Mouse (Mus musculus): ENCODE measurements at regions not wholly inside any gene's neighbourhood (a gene's known extent, or its start where the extent isn't known, plus 50 kb on each side); places are given as distances from the start of the nearest gene placed in this dataset.

DNA sequence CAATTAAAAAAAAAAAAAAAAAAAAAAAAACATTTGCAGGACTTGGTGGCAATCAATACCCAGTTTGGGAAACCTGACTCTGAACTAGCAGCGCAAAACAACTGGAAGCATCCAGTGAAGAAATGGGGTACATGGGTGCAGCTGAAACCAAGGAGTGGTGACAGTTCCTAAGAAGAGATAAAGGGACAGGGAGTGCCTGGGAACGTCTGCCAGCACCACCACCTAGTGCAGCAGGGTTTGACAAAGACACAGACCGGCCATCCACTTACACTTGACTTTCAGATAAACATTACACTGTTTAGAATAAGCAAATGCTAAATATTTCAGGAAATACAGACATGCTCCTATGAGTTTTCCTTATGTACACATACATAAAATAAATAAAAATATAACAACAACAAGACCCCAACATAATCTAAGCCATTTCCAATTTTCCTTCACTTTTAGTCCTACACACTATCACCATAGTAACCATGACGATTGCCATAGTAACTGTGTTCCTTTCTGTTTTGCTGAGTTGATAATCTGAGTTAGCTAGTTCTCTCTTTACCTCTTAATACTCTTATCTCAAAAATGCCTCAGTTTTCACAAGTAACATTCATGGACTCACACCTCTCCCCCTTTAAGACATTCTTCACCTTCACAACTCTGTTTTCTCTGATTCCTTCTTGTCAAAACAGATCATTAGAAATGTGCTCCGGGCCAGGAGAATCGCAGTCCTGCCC is 80.3 kb downstream of the Ackr3 start:
- peaks cover 4% of the 10 kb centered on the region for H3K9me3 ChIP-seq (ENCODE audit: control insufficient read depth, low read length)
- H3K36me3 ChIP-seq (ENCODE audit: control insufficient read depth): no peaks in the 10 kb centered on the region; the same call in 1 of the 2 replicates
- H3K4me3 ChIP-seq (replicated peaks): no peak overlapping the region
- peaks cover 92% of the 10 kb centered on the region for H3K4me1 ChIP-seq (ENCODE audit: control insufficient read depth)
- peaks cover 7% of the 10 kb centered on the region for H3K27me3 ChIP-seq (ENCODE audit: control insufficient read depth)
- no peak for TF ChIP-seq GATA1 (IDR thresholded peaks at IDR 0.05; ENCODE audit: low read length)
- TF ChIP-seq TAL1 (IDR thresholded peaks at IDR 0.05; ENCODE audit: low read length): no peak

- H3K9me3 ChIP-seq (ENCODE audit: control insufficient read depth, low read length): peaks cover 4% of the 10 kb centered on the region
- TF ChIP-seq GATA1 (IDR thresholded peaks at IDR 0.05; ENCODE audit: low read length) (no peak), TAL1 (IDR thresholded peaks at IDR 0.05; ENCODE audit: low read length) (no peak)
- peaks cover under 1% of the 10 kb centered on the region; the same call in 1 of the 2 replicates for H3K27me3 ChIP-seq (ENCODE audit: control insufficient read depth)
- no peaks in the 10 kb centered on the region; the same call in 1 of the 2 replicates for H3K36me3 ChIP-seq (ENCODE audit: control insufficient read depth)
- no peak overlapping the region for H3K4me3 ChIP-seq (replicated peaks)
- peaks cover 97% of the 10 kb centered on the region for H3K4me1 ChIP-seq (ENCODE audit: control insufficient read depth)
These were observed 81.5 kb downstream of the Ackr3 start for GRCm38 (mm10) chr1:90285318-90285717.

GRCm38 (mm10) chr1:90287251-90287650 is 83.5 kb downstream of the Ackr3 start:
- no peak overlapping the region for H3K4me3 ChIP-seq (replicated peaks)
- no peaks in the 10 kb centered on the region for H3K9me3 ChIP-seq (ENCODE audit: control insufficient read depth, low read length)
- no peaks in the 10 kb centered on the region; the same call in 1 of the 2 replicates for H3K27me3 ChIP-seq (ENCODE audit: control insufficient read depth)
- H3K4me1 ChIP-seq (ENCODE audit: control insufficient read depth): peaks cover 94% of the 10 kb centered on the region
- H3K36me3 ChIP-seq (ENCODE audit: control insufficient read depth): no peaks in the 10 kb centered on the region; the same call in 1 of the 2 replicates
- TF ChIP-seq GATA1 (IDR thresholded peaks at IDR 0.05; ENCODE audit: low read length) (no peak), TAL1 (IDR thresholded peaks at IDR 0.05; ENCODE audit: low read length) (no peak)

DNA sequence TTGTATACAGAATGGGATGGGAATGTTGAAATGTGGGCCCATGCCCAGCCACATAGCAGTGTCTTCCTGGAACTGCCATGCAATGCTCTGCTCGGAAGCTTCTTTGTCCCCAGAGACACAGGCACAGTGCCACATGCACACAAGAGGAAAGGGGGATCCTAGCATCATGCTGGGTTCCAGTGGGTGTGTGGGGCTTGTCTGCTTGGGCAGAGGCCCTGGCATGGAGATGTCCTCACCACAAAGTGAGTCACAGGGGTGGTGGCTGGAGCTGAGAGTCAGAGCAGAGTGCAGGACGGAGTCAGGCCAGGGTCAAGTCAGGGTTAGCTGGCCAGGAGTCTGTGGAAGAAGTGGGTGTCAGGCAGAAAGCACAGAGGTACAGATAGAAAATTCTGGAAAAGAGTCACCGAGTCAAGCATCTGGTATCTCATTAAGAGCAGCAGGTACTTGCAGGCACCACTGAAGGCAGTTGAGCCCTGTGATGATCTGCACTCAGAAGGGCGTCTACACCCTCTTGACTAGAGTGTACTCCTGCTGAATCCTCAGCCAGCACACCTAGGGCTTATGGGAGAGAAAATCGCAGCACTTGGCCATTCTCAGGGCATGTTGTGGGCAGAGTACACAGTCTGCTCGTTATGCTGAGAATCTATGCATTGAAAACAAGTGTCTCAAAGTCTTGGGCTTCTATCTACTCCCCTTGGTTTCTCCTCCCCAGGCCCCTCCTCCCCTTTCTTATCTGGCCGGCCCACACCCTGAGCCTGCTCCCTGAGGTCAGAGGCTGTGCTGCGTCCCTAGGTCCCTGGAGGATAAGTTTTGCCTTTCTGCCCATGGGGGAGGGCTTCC is 85.3 kb downstream of the Ackr3 start:
- no peaks in the 10 kb centered on the region for H3K9me3 ChIP-seq (ENCODE audit: control insufficient read depth, low read length)
- no peaks in the 10 kb centered on the region; the same call in 1 of the 2 replicates for H3K36me3 ChIP-seq (ENCODE audit: control insufficient read depth)
- H3K4me3 ChIP-seq (replicated peaks): peak overlapping the region; percentile 59
- peak; percentile 70 for TF ChIP-seq TAL1 (IDR thresholded peaks at IDR 0.05; ENCODE audit: low read length)
- peak; percentile 88 for TF ChIP-seq GATA1 (IDR thresholded peaks at IDR 0.05; ENCODE audit: low read length)
- peaks cover 13% of the 10 kb centered on the region for H3K27me3 ChIP-seq (ENCODE audit: control insufficient read depth)
- peaks cover 82% of the 10 kb centered on the region for H3K4me1 ChIP-seq (ENCODE audit: control insufficient read depth)

DNA sequence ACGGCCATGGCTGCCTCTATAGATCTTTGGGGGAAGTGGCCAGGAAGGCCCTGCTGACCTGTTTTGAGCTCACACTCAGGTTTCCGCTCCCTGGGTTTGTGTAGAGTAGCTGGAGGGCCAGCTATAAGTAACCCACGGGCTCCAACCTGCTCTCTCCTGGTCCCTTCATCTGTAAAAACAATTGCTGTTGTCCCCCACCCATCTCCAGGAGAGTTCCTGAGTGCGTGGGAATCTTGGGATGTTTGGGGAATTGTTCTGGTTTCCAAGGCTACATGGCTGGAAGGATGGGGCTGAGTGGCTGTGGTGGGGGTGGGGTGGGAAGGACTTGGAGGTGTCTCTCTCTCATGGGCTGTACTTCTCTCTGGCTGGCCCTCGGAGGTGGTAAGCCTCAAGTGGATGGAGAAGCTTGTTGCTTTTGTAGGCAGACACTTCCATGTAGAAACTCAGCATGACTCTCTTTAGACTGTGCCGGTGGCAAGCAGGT is 86.0 kb downstream of the Ackr3 start:
- H3K36me3 ChIP-seq (ENCODE audit: control insufficient read depth): no peaks in the 10 kb centered on the region; the same call in 1 of the 2 replicates
- peaks cover 17% of the 10 kb centered on the region for H3K27me3 ChIP-seq (ENCODE audit: control insufficient read depth)
- peak overlapping the region; percentile 59 for H3K4me3 ChIP-seq (replicated peaks)
- TF ChIP-seq TAL1 (IDR thresholded peaks at IDR 0.05; ENCODE audit: low read length) (no peak), GATA1 (IDR thresholded peaks at IDR 0.05; ENCODE audit: low read length) (no peak)
- peaks cover 76% of the 10 kb centered on the region for H3K4me1 ChIP-seq (ENCODE audit: control insufficient read depth)
- H3K9me3 ChIP-seq (ENCODE audit: control insufficient read depth, low read length): no peaks in the 10 kb centered on the region

DNA sequence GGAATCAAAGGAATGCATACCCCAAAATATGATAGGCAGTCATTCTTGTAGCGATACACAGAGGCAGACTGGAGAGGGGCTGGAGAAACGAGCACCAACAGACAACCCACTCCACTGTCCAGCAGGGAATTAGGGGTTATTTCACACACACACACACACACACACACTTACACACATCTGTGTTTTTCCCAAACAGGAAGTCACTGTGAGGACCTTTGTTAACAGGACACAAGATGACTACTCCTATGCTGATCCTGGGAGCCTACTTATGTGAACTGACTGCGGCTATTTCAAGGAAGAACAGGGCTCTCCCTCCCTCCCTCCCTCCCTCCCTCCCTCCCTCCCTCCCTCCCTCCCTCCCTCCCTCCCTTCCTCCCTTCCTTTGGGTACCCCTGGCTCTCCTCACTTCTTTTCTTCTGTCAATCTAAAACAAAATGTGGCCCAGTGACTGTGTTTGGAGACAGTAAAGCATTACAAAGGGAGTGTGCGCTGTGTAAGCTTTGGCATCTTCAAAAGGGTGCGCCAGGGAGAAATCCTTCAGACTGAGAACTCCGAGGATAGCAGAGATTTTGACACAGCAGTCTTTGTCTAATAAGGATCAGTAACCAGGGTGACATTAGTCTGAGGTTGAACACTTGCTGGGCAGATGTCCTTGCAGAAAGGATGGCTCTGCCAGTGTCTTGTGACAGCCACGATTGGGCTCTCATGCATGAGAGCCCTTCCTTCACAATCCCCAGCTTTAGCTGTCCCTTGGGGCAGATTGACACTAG is 86.8 kb downstream of the Ackr3 start:
- Histone ChIP-seq H3K4me3 (replicated peaks) (peak overlapping the region; percentile 59), H3K27me3 (ENCODE audit: control insufficient read depth) (peaks cover 25% of the 10 kb centered on the region), H3K36me3 (ENCODE audit: control insufficient read depth) (no peaks in the 10 kb centered on the region; the same call in 1 of the 2 replicates), H3K4me1 (ENCODE audit: control insufficient read depth) (peaks cover 67% of the 10 kb centered on the region), H3K9me3 (ENCODE audit: control insufficient read depth, low read length) (no peaks in the 10 kb centered on the region)
- TF ChIP-seq GATA1 (IDR thresholded peaks at IDR 0.05; ENCODE audit: low read length) (no peak), TAL1 (IDR thresholded peaks at IDR 0.05; ENCODE audit: low read length) (no peak)

DNA sequence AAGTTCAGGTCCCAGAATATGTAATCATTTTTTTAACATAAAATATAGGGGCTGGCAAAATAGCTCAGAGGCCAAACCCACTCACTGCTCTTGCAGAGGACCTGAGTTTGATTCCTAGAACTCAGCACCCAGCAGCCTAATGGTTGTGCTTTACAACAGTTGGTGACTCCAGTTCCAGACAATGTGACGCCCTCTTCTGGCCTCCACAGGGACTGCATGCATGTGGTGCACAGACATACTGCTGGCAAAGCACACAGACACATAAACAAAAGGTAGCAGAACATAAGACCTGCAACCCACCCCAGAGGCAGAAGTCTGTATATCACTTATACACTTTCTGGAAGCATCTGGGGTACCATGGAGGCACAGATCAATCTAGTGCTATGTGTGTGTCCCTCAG is 87.5 kb downstream of the Ackr3 start:
- Histone ChIP-seq H3K27me3 (ENCODE audit: control insufficient read depth) (peaks cover 31% of the 10 kb centered on the region), H3K4me1 (ENCODE audit: control insufficient read depth) (peaks cover 61% of the 10 kb centered on the region), H3K36me3 (ENCODE audit: control insufficient read depth) (no peaks in the 10 kb centered on the region; the same call in 1 of the 2 replicates), H3K4me3 (replicated peaks) (no peak overlapping the region), H3K9me3 (ENCODE audit: control insufficient read depth, low read length) (no peaks in the 10 kb centered on the region; the same call in 1 of the 2 replicates)
- TF ChIP-seq TAL1 (IDR thresholded peaks at IDR 0.05; ENCODE audit: low read length) (no peak), GATA1 (IDR thresholded peaks at IDR 0.05; ENCODE audit: low read length) (no peak)

DNA sequence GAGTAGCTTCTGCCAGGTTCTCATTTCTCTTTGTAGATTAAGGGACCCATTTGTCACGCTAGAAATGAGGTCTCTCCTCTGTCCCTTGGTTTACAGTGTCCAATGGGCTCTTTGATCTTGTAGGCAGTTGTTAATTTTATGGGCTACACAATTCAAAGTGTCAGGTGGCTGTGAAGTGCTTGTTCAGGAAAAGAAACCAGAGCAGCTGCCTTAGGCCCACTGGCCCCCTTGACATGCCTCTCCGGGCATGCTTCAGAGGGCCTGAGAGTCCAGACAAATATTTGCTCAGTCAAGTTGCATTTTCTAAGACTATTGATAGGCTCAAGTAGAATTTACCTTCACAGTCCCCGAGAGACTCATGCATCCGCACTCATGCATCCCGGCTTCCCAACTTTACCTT is 94.0 kb downstream of the Ackr3 start:
- Histone ChIP-seq H3K4me1 (ENCODE audit: control insufficient read depth) (peaks cover 4% of the 10 kb centered on the region), H3K9me3 (ENCODE audit: control insufficient read depth, low read length) (peaks cover 1% of the 10 kb centered on the region), H3K27me3 (ENCODE audit: control insufficient read depth) (peaks cover 44% of the 10 kb centered on the region), H3K4me3 (replicated peaks) (no peak overlapping the region), H3K36me3 (ENCODE audit: control insufficient read depth) (no peaks in the 10 kb centered on the region)
- TF ChIP-seq GATA1 (IDR thresholded peaks at IDR 0.05; ENCODE audit: low read length): no peak
- no peak for TF ChIP-seq TAL1 (IDR thresholded peaks at IDR 0.05; ENCODE audit: low read length)

Data from erythroblast, embryonic 14.5 days (primary cell).